Mouse (Mus musculus): Measurements from ENCODE around the gene Zfp422. TPM values are rescaled to one million over a fixed set of nuclear protein-coding genes. Genes with fewer than 3 reads are reported as not detected.
A peak's percentile ranks its signal among the peaks of the same experiment; 100 is the strongest.

Zfp422 gene
- polyA plus RNA-seq, 1 experiment = 32.4 TPM

GRCm38 (mm10) chr6:116647763-116648162 is 19.0 kb upstream of the Zfp422 start:
- no peak for TF ChIP-seq POLR2A (IDR thresholded peaks at IDR 0.05; ENCODE audit: borderline replicate concordance, insufficient read depth, low read length)
- no peak for TF ChIP-seq CTCF (IDR thresholded peaks at IDR 0.05; ENCODE audit: borderline replicate concordance, insufficient read depth, low read depth, low read length)
- peak; percentile 51 to 75 for DNase-seq
- Histone ChIP-seq H3K4me3 (replicated peaks; ENCODE audit: insufficient read depth, low read depth, low read length) (no peak overlapping the region), H3K4me1 (ENCODE audit: control insufficient read depth, insufficient read depth, low read length) (peaks cover 8% of the 10 kb centered on the region; the same call in 1 of the 2 replicates), H3K27ac (ENCODE audit: insufficient read depth, low read length) (no peak overlapping the region), H3K27me3 (ENCODE audit: control insufficient read depth, insufficient read depth, low read length) (no peaks in the 10 kb centered on the region)
- 30% methylated on average over 12 of the region's 12 CpGs for whole genome bisulfite sequencing

GRCm38 (mm10) chr6:116644335-116644734 is 15.5 kb upstream of the Zfp422 start:
- no peak for TF ChIP-seq POLR2A (IDR thresholded peaks at IDR 0.05; ENCODE audit: borderline replicate concordance, insufficient read depth, low read length)
- no peak for TF ChIP-seq CTCF (IDR thresholded peaks at IDR 0.05; ENCODE audit: borderline replicate concordance, insufficient read depth, low read depth, low read length)
- H3K4me3 ChIP-seq (replicated peaks; ENCODE audit: insufficient read depth, low read depth, low read length) = no peak overlapping the region
- WGBS = 80% methylated on average over 3 of the region's 3 CpGs
- H3K4me1 ChIP-seq (ENCODE audit: control insufficient read depth, insufficient read depth, low read length) = peaks cover 8% of the 10 kb centered on the region; the same call in 1 of the 2 replicates
- H3K27ac ChIP-seq (ENCODE audit: insufficient read depth, low read length) = no peak overlapping the region
- DNase-seq = no peak
- no peaks in the 10 kb centered on the region for H3K27me3 ChIP-seq (ENCODE audit: control insufficient read depth, insufficient read depth, low read length)

- TF ChIP-seq CTCF (IDR thresholded peaks at IDR 0.05; ENCODE audit: borderline replicate concordance, insufficient read depth, low read depth, low read length) = no peak
- H3K27me3 ChIP-seq (ENCODE audit: control insufficient read depth, insufficient read depth, low read length) = no peaks in the 10 kb centered on the region
- peaks cover 8% of the 10 kb centered on the region; the same call in 1 of the 2 replicates for H3K4me1 ChIP-seq (ENCODE audit: control insufficient read depth, insufficient read depth, low read length)
- no peak overlapping the region for H3K4me3 ChIP-seq (replicated peaks; ENCODE audit: insufficient read depth, low read depth, low read length)
- WGBS = 49% methylated on average over 4 of the region's 4 CpGs
- DNase-seq = no peak
- no peak overlapping the region for H3K27ac ChIP-seq (ENCODE audit: insufficient read depth, low read length)
Measured at GRCm38 (mm10) chr6:116643881-116644280, 15.1 kb upstream of the Zfp422 start.

- TF ChIP-seq CTCF (IDR thresholded peaks at IDR 0.05; ENCODE audit: borderline replicate concordance, insufficient read depth, low read depth, low read length) (no peak), POLR2A (IDR thresholded peaks at IDR 0.05; ENCODE audit: borderline replicate concordance, insufficient read depth, low read length) (no peak)
- Histone ChIP-seq H3K4me1 (ENCODE audit: control insufficient read depth, insufficient read depth, low read length) (peaks cover 7% of the 10 kb centered on the region; the same call in 1 of the 2 replicates), H3K4me3 (replicated peaks; ENCODE audit: insufficient read depth, low read depth, low read length) (no peak overlapping the region), H3K27ac (ENCODE audit: insufficient read depth, low read length) (no peak overlapping the region), H3K27me3 (ENCODE audit: control insufficient read depth, insufficient read depth, low read length) (no peaks in the 10 kb centered on the region)
- no peak for DNase-seq
- 92% methylated on average over 11 of the region's 11 CpGs for WGBS
Measured at GRCm38 (mm10) chr6:116642942-116643341, 14.1 kb upstream of the Zfp422 start.

GRCm38 (mm10) chr6:116639663-116640062 is 10.9 kb upstream of the Zfp422 start:
- DNase-seq = no peak
- TF ChIP-seq CTCF (IDR thresholded peaks at IDR 0.05; ENCODE audit: borderline replicate concordance, insufficient read depth, low read depth, low read length) = no peak
- TF ChIP-seq POLR2A (IDR thresholded peaks at IDR 0.05; ENCODE audit: borderline replicate concordance, insufficient read depth, low read length) = no peak
- WGBS = 62% methylated on average over 2 of the region's 2 CpGs
- no peak overlapping the region for H3K27ac ChIP-seq (ENCODE audit: insufficient read depth, low read length)
- no peaks in the 10 kb centered on the region for H3K4me1 ChIP-seq (ENCODE audit: control insufficient read depth, insufficient read depth, low read length)
- no peaks in the 10 kb centered on the region for H3K27me3 ChIP-seq (ENCODE audit: control insufficient read depth, insufficient read depth, low read length)
- H3K4me3 ChIP-seq (replicated peaks; ENCODE audit: insufficient read depth, low read depth, low read length) = no peak overlapping the region

- H3K4me1 ChIP-seq (ENCODE audit: control insufficient read depth, insufficient read depth, low read length) = no peaks in the 10 kb centered on the region
- 88% methylated on average over 2 of the region's 2 CpGs for WGBS
- H3K27me3 ChIP-seq (ENCODE audit: control insufficient read depth, insufficient read depth, low read length) = no peaks in the 10 kb centered on the region
- TF ChIP-seq CTCF (IDR thresholded peaks at IDR 0.05; ENCODE audit: borderline replicate concordance, insufficient read depth, low read depth, low read length) = no peak
- TF ChIP-seq POLR2A (IDR thresholded peaks at IDR 0.05; ENCODE audit: borderline replicate concordance, insufficient read depth, low read length) = no peak
- no peak for DNase-seq
- no peak overlapping the region for H3K4me3 ChIP-seq (replicated peaks; ENCODE audit: insufficient read depth, low read depth, low read length)
- H3K27ac ChIP-seq (ENCODE audit: insufficient read depth, low read length) = no peak overlapping the region
Measured at GRCm38 (mm10) chr6:116638871-116639270, 10.1 kb upstream of the Zfp422 start.

GRCm38 (mm10) chr6:116637496-116637895 is 8.7 kb upstream of the Zfp422 start:
- Histone ChIP-seq H3K27me3 (ENCODE audit: control insufficient read depth, insufficient read depth, low read length) (no peaks in the 10 kb centered on the region), H3K27ac (ENCODE audit: insufficient read depth, low read length) (no peak overlapping the region), H3K4me1 (ENCODE audit: control insufficient read depth, insufficient read depth, low read length) (no peaks in the 10 kb centered on the region), H3K4me3 (replicated peaks; ENCODE audit: insufficient read depth, low read depth, low read length) (no peak overlapping the region)
- TF ChIP-seq POLR2A (IDR thresholded peaks at IDR 0.05; ENCODE audit: borderline replicate concordance, insufficient read depth, low read length) (no peak), CTCF (IDR thresholded peaks at IDR 0.05; ENCODE audit: borderline replicate concordance, insufficient read depth, low read depth, low read length) (no peak)
- DNase-seq = no peak
- WGBS = 88% methylated on average over 5 of the region's 5 CpGs

- TF ChIP-seq CTCF (IDR thresholded peaks at IDR 0.05; ENCODE audit: borderline replicate concordance, insufficient read depth, low read depth, low read length) (no peak), POLR2A (IDR thresholded peaks at IDR 0.05; ENCODE audit: borderline replicate concordance, insufficient read depth, low read length) (no peak)
- DNase-seq = no peak
- H3K27ac ChIP-seq (ENCODE audit: insufficient read depth, low read length) = no peak overlapping the region
- no peak overlapping the region for H3K4me3 ChIP-seq (replicated peaks; ENCODE audit: insufficient read depth, low read depth, low read length)
- H3K4me1 ChIP-seq (ENCODE audit: control insufficient read depth, insufficient read depth, low read length) = no peaks in the 10 kb centered on the region
- WGBS = 75% methylated on average over 9 of the region's 9 CpGs
- no peaks in the 10 kb centered on the region for H3K27me3 ChIP-seq (ENCODE audit: control insufficient read depth, insufficient read depth, low read length)
Measured at GRCm38 (mm10) chr6:116636581-116637235, 7.9 kb upstream of the Zfp422 start.
